Mouse (Mus musculus) heart, embryonic 16.5 days (tissue): Measurements from ENCODE around the gene Sgms1. TPM values are rescaled to one million over a fixed set of nuclear protein-coding genes. Genes with fewer than 3 reads are reported as not detected.
"Not testable (repeated sequence)": the region's sequence is repeated elsewhere in the genome, so short reads cannot be mapped to it uniquely, and the experiment has no call there.

Experiments used
- ATAC-seq: fragments of 200-750 bp; cut with Nextera tagmentation; replicated peaks from 2 replicates; pipeline ENCODE4 v1.8.0; 2017; ENCODE audit warnings: moderate number of reproducible peaks; ENCODE audit not compliant: insufficient read depth, low FRiP score; ENCODE audit errors: extremely low read depth
- H3K27ac ChIP-seq: fragments of 300-500 bp; sonication (generic); 2 replicates; pipeline ENCODE4 v1.5.1; 2014; ENCODE audit warnings: mild to moderate bottlenecking, low read length, control low read depth, moderate library complexity
- H3K27me3 ChIP-seq: fragments of 300-500 bp; sonication (generic); 2 replicates; pipeline ENCODE4 v1.6.1; 2014; ENCODE audit warnings: low read length, mixed read lengths; ENCODE audit not compliant: control insufficient read depth, insufficient read depth
- H3K36me3 ChIP-seq: fragments of 300-500 bp; sonication (generic); 2 replicates; pipeline ENCODE4 v1.6.1; 2014; ENCODE audit not compliant: control insufficient read depth, insufficient read depth
- H3K4me1 ChIP-seq: fragments of 300-500 bp; sonication (generic); 2 replicates; pipeline ENCODE4 v1.6.1; 2014; ENCODE audit warnings: low read length, mixed read lengths; ENCODE audit not compliant: control insufficient read depth, insufficient read depth
- H3K4me2 ChIP-seq: fragments of 300-500 bp; sonication (generic); 2 replicates; pipeline ENCODE4 v1.6.1; 2014; ENCODE audit warnings: low read depth, mild to moderate bottlenecking, control low read depth, low read length
- H3K4me3 ChIP-seq: fragments of 300-500 bp; sonication (generic); 2 replicates; pipeline ENCODE4 v1.5.1; 2014; ENCODE audit warnings: mild to moderate bottlenecking, control low read depth, low read length
- H3K9ac ChIP-seq: fragments of 300-500 bp; sonication (generic); 2 replicates; pipeline ENCODE4 v1.6.1; 2014; ENCODE audit warnings: low read length, control low read depth
- H3K9me3 ChIP-seq: fragments of 300-500 bp; sonication (generic); replicated peaks from 2 replicates; pipeline ENCODE4 v1.6.1; 2016; ENCODE audit warnings: low read length; ENCODE audit not compliant: control insufficient read depth
- WGBS: fragments of 180-500 bp; shearing (Covaris S2); extraction: QIAGEN DNeasy Blood & Tissue Kit; methylation state at CpG from one replicate; pipeline ENCODE4 v1.1.7; 2014; 5-methylcytosine and 5-hydroxymethylcytosine counted together
- polyA plus RNA-seq: library from polyadenylated mRNA; unstranded; fragments of >200 nt; fragmentation: Nextera tagmentation; extraction: Ambion mirVana; gene quantifications from 2 replicates; pipeline ENCODE4 v1.2.1, GENCODE M21; 2015

Sgms1 gene
- polyA plus RNA-seq, 1 experiment from 2014 or later: 40.1 TPM

GRCm38 (mm10) chr19:32152529-32152928 lies 237.0 kb downstream of the Sgms1 start:
- WGBS: 68% methylated on average over 6 of the region's 6 CpGs
- no peaks in the 10 kb centered on the region for H3K27me3 ChIP-seq
- H3K4me2 ChIP-seq: no peak overlapping the region
- no peak overlapping the region for H3K4me3 ChIP-seq
- H3K9ac ChIP-seq: no peak overlapping the region
- ATAC-seq: no peak
- no peak overlapping the region for H3K27ac ChIP-seq
- peaks cover 5% of the 10 kb centered on the region for H3K4me1 ChIP-seq
- no peaks in the 10 kb centered on the region for H3K9me3 ChIP-seq
- 0 out of 2 replicates have a peak, but pooled peaks cover 2% of the 10 kb centered on the region for H3K36me3 ChIP-seq

- no peak for ATAC-seq
- WGBS: 74% methylated on average over 5 of the region's 5 CpGs
- Histone ChIP-seq H3K9me3 (no peaks in the 10 kb centered on the region), H3K4me3 (no peak overlapping the region), H3K4me2 (no peak overlapping the region), H3K36me3 (no peaks in the 10 kb centered on the region), H3K27ac (no peak overlapping the region), H3K4me1 (no peaks in the 10 kb centered on the region), H3K9ac (no peak overlapping the region), H3K27me3 (no peaks in the 10 kb centered on the region)
Observed at GRCm38 (mm10) chr19:32148710-32149109, 240.8 kb downstream of the Sgms1 start.

GRCm38 (mm10) chr19:32142383-32142782 lies 247.1 kb downstream of the Sgms1 start:
- WGBS: 82% methylated on average over 6 of the region's 6 CpGs
- Histone ChIP-seq H3K4me3 (no peak overlapping the region), H3K4me1 (peaks cover 16% of the 10 kb centered on the region), H3K27me3 (no peaks in the 10 kb centered on the region), H3K4me2 (no peak overlapping the region), H3K9ac (no peak overlapping the region), H3K9me3 (no peaks in the 10 kb centered on the region), H3K36me3 (no peaks in the 10 kb centered on the region), H3K27ac (no peak overlapping the region)
- no peak for ATAC-seq

- 35% methylated on average over 14 of the region's 14 CpGs for WGBS
- H3K9me3 ChIP-seq: no peaks in the 10 kb centered on the region
- H3K27ac ChIP-seq: peak overlapping the region; percentile 61; the same call in 1 of the 2 replicates
Observed at GRCm38 (mm10) chr19:32138361-32139088, 251.0 kb downstream of the Sgms1 start.

GRCm38 (mm10) chr19:32137904-32138303 lies 251.6 kb downstream of the Sgms1 start:
- H3K9ac ChIP-seq: no peak overlapping the region
- H3K27ac ChIP-seq: peak overlapping the region; percentile 58; the same call in 1 of the 2 replicates
- peaks cover 24% of the 10 kb centered on the region for H3K4me1 ChIP-seq
- H3K9me3 ChIP-seq: no peaks in the 10 kb centered on the region
- 81% methylated on average over 5 of the region's 5 CpGs for WGBS
- H3K27me3 ChIP-seq: no peaks in the 10 kb centered on the region
- no peak overlapping the region for H3K4me2 ChIP-seq
- no peak overlapping the region for H3K4me3 ChIP-seq
- no peaks in the 10 kb centered on the region for H3K36me3 ChIP-seq
- ATAC-seq: no peak

More at GRCm38 (mm10) chr19:32138361-32139088, 251.0 kb downstream of the Sgms1 start:
- Histone ChIP-seq H3K36me3 (no peaks in the 10 kb centered on the region), H3K9ac (no peak overlapping the region), H3K4me2 (no peak overlapping the region), H3K4me1 (peaks cover 24% of the 10 kb centered on the region), H3K4me3 (no peak overlapping the region), H3K27me3 (no peaks in the 10 kb centered on the region)
- no peak; the same call in 1 of the 2 replicates for ATAC-seq

- Histone ChIP-seq H3K4me1 (peaks cover 24% of the 10 kb centered on the region), H3K27me3 (no peaks in the 10 kb centered on the region), H3K4me3 (no peak overlapping the region), H3K36me3 (no peaks in the 10 kb centered on the region), H3K4me2 (no peak overlapping the region), H3K9me3 (no peaks in the 10 kb centered on the region), H3K27ac (peak overlapping the region; percentile 9; the same call in 1 of the 2 replicates), H3K9ac (no peak overlapping the region)
- whole genome bisulfite sequencing: 36% methylated on average over 4 of the region's 4 CpGs
- peak; percentile 89 for ATAC-seq
Observed at GRCm38 (mm10) chr19:32136888-32137625, 252.5 kb downstream of the Sgms1 start.

- 90% methylated on average over 15 of the region's 17 CpGs for WGBS
- ATAC-seq, H3K4me1 ChIP-seq, H3K9ac ChIP-seq, H3K4me2 ChIP-seq, H3K27ac ChIP-seq, H3K9me3 ChIP-seq, H3K36me3 ChIP-seq, H3K27me3 ChIP-seq, H3K4me3 ChIP-seq: not testable (repeated sequence)
Observed at GRCm38 (mm10) chr19:32131707-32132488, 257.6 kb downstream of the Sgms1 start.

GRCm38 (mm10) chr19:32129281-32129680 lies 260.2 kb downstream of the Sgms1 start:
- Histone ChIP-seq H3K36me3 (peaks cover 10% of the 10 kb centered on the region), H3K4me2 (no peak overlapping the region), H3K9me3 (no peaks in the 10 kb centered on the region), H3K4me3 (no peak overlapping the region), H3K27ac (no peak overlapping the region), H3K27me3 (no peaks in the 10 kb centered on the region), H3K9ac (no peak overlapping the region), H3K4me1 (no peaks in the 10 kb centered on the region)
- WGBS: 76% methylated on average over 8 of the region's 8 CpGs
- ATAC-seq: no peak
